Mouse (Mus musculus): ENCODE measurements at regions not wholly inside any gene's neighbourhood (a gene's known extent, or its start where the extent isn't known, plus 50 kb on each side); places are given as distances from the start of the nearest gene placed in this dataset.

DNA sequence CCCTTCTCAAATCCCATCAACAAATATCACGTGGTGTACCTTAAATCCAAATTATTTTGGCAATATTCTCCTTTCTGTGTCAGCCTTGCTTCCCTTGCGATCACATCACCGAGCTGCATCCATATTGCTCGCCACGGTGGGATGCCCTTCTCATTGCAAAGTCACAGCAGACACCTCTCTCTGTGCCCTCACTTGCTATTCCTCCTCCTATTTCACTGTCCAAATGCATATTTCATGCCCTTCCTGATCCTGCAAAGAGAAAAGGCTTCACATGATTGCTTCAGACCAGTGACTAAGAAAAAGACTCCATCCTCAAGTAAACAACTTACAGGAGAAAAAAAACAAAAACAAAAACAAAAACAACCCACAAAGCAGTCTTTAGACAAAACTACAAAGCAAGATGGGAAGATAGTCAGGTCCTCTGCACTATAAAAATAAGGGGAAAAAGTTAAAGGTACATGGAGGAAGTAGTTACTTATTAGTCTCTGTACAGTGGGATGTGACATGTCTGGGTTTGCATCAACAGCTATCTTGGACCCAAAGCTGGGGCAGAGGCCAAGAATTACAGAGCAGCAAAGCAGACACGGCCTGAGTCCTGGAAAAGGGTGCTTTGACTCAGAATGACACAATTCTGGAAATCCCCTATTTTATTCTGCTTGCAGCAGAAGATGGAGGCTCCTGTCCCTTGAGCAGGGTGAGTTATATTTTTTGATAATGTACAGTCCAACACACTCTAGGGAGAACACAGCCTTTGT lies 349.3 kb downstream of the Zfp619 start:
- no peak for DNase-seq (ENCODE audit: low spot score in 2 of 2)

DNA sequence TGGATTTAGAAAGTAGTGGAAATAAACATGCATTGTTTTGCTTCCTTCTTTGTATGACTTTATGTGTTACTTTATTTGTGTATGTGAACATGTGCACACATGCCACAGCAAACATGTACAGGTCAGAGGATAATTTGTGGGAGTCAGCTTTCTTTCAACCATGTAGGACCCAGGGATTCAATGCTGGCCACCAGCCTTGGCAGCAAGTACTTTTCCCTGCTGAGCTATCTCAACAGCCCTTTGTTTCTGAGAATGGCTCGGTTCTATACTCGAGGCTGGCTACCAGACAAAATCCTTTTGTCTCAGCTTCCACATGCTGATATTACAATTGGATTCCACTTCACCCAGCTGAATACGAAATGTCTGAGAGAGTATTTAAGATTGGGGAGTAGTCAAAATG lies 349.9 kb downstream of the Zfp619 start:
- DNase-seq (ENCODE audit: low spot score in 2 of 2), result no peak

GRCm38 (mm10) chr7:39882113-39882512 lies 364.5 kb downstream of the Zfp619 start:
- DNase-seq (ENCODE audit: low spot score in 2 of 2), result no peak

DNA sequence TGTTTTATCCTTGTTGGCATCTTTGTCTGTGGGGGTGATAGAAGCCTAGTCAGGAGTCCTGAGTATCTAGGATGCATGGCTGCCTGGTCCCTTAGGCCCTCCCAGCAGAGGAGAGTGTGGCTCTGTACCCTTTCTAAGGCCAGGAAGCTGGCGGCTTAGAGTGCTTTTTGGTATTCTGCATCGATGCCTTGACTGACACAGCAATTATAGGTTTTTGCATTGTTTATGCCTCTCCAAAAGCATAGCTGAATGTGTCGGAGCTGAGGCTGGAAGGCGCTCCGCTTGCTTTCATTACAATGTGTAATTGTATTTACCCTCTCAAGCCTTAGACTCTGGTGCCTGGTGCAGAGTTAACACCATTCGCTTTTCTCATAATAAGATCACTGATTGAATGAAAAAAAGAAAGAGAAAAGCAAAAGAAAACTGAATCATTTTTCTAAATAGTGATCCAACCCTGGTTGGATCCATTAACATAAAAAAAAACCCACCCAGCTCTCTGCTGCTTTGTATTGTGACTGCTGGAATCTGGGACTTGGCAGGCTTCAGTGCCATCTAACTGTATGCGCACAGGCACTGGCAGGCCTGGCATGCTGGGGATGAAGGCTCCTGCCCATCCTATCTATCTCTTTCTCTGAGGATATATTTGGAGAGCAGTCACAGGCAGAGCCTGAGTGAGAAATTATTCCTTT lies 376.8 kb downstream of the Zfp619 start:
- no peak for DNase-seq (ENCODE audit: low spot score in 2 of 2)

DNA sequence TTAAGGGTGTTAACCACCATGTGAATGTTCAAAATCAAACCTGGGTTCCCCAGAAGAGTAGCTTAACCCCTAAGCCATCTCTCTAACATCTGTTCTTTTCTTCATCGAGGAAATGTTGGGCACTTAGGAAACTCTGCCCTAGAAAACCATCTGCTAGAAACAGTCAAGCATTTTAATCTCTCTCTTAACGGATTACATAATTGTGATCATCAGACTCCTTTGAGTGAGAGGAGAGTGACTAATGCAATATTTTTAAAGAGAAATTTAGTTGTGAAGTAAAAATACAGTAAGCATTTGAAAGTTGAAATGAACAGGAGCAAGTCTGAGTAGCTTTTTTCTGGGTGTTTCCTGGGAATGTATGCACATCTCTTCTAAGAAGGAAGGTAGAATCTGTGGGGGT lies 379.4 kb downstream of the Zfp619 start:
- DNase-seq (ENCODE audit: low spot score in 2 of 2), result no peak

- no peak for DNase-seq (ENCODE audit: low spot score in 2 of 2)
These were observed 380.7 kb downstream of the Zfp619 start for GRCm38 (mm10) chr7:39898268-39898667.

DNA sequence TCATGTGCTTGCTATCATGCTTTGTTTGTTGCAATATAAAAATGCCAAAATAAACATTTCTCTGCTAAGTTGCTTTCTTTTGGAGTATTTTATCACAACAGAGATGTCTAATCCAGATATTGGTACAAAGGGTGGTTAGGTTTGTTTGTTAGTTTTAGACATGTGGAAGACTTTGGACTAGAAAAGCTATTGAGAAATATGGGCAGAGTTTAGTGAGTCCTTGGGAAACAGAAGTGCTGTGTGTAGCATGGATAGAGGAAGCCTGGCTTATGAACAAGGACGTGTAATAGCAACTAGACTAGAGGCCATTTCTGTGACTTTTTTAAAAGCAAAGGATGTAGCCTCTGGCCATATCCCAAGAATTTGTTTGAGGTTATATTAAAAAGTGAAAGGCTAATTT lies 416.4 kb downstream of the Zfp619 start:
- no peak for DNase-seq (ENCODE audit: low spot score in 2 of 2)

DNA sequence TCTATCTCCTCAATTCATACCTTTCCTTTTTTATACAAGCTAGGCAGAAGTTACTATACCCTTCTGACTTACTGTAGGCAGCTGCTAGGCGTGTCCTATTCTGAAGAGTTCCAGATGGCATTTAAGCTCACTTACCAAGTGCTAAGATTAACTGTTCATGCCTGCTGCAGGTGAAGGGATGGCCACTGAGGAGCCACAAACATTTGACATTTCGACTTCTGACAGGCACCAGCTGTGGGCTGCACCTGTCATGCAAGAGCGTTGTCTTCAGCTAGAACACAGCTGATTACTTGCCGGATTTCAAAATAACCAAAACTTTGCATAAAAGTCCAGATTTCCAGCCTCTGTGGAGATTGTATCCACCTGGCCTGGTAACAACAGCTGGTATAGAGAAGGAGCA lies 419.7 kb downstream of the Zfp619 start:
- no peak for DNase-seq (ENCODE audit: low spot score in 2 of 2)

- DNase-seq (ENCODE audit: low spot score in 2 of 2), result no peak
These were observed 424.8 kb downstream of the Zfp619 start for GRCm38 (mm10) chr7:39942262-39942900.

GRCm38 (mm10) chr7:39954110-39954509 lies 436.5 kb downstream of the Zfp619 start:
- DNase-seq (ENCODE audit: low spot score in 2 of 2), result no peak

- DNase-seq (ENCODE audit: low spot score in 2 of 2), result no peak
These were observed 437.4 kb downstream of the Zfp619 start for GRCm38 (mm10) chr7:39954931-39955330.

GRCm38 (mm10) chr7:39978121-39978520 lies 460.6 kb downstream of the Zfp619 start:
- DNase-seq (ENCODE audit: low spot score in 2 of 2), result no peak

DNA sequence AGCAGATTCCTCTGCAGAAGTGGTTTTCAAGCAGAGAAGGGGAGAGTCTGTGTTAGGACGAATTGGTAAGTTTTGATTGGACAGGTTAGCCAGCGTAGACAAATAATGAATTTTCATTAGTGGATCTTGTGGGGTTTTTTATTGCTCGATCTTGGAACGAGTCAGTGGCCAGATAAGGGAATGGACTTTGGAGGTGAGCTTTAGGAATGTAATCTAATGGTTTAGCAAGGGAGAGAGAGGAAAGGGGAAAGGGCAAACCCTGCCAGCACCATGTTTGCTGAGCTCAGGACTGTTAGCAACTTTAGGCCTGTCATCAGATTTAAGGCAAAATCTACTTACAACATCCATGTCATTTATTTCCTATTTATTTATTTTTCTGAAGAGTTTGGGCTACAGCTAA lies 464.1 kb downstream of the Zfp619 start:
- no peak for DNase-seq (ENCODE audit: low spot score in 2 of 2)
